Mouse (Mus musculus) CH12.LX (cell line): ENCODE measurements at regions not wholly inside any gene's neighbourhood (a gene's known extent, or its start where the extent isn't known, plus 50 kb on each side); places are given as distances from the start of the nearest gene placed in this dataset.

Source experiments
- DNase-seq: peaks from one replicate; pipeline ENCODE4 v3.0.0-alpha.2; 2013; ENCODE audit errors: extremely low read depth
- H3K27ac ChIP-seq: 2 replicates; pipeline ENCODE4 v1.5.1; 2012; ENCODE audit warnings: low read depth, mild to moderate bottlenecking, control low read depth, moderate library complexity; ENCODE audit not compliant: insufficient read depth
- H3K27me3 ChIP-seq: replicated peaks from 2 replicates; pipeline ENCODE3; 2012; ENCODE audit warnings: inconsistent platforms
- H3K36me3 ChIP-seq, 2 experiments: replicated peaks in 1 of 2; 2 replicates each; pipeline versions ENCODE3 to v1.6.1; 2012; ENCODE audit warnings: inconsistent platforms in 1 of 2, low read length in 1 of 2, mild to moderate bottlenecking in 1 of 2, mixed read lengths in 1 of 2, moderate library complexity in 1 of 2; ENCODE audit not compliant: control insufficient read depth in 1 of 2, insufficient read depth in 1 of 2
- H3K4me1 ChIP-seq, 2 experiments: 2 replicates each; pipeline ENCODE4 v1.6.1; 2012; ENCODE audit warnings: inconsistent platforms in 1 of 2, moderate library complexity in 1 of 2; ENCODE audit not compliant: insufficient read depth in 2 of 2, control insufficient read depth in 1 of 2
- H3K4me2 ChIP-seq: 2 replicates; pipeline ENCODE4 v1.6.1; 2012; ENCODE audit warnings: low read depth, mild to moderate bottlenecking, control low read depth; ENCODE audit not compliant: poor library complexity, insufficient read depth, severe bottlenecking
- H3K4me3 ChIP-seq, 3 experiments: fragments of 150-350 bp in 1 of 3; sonication (generic) in 1 of 3; replicated peaks in 1 of 3; 2 replicates each; pipeline versions ENCODE3 to v1.5.1; 2011 to 2012; ENCODE audit warnings: low read depth in 2 of 3, low read length in 2 of 3, mild to moderate bottlenecking in 2 of 3, moderate library complexity in 2 of 3, control low read depth in 1 of 3, improper control_type of control experiment in 1 of 3, inconsistent platforms in 1 of 3, mixed read lengths in 1 of 3; ENCODE audit not compliant: poor library complexity in 1 of 3
- H3K79me2 ChIP-seq: replicated peaks from 2 replicates; pipeline ENCODE4 v1.6.1; 2012; ENCODE audit warnings: mild to moderate bottlenecking, moderate library complexity; ENCODE audit not compliant: control insufficient read depth, poor library complexity, insufficient read depth, severe bottlenecking; ENCODE audit errors: extremely low read depth
- H3K9ac ChIP-seq: 2 replicates; pipeline ENCODE4 v1.6.1; 2012; ENCODE audit warnings: low read depth, mild to moderate bottlenecking, control low read depth, moderate library complexity; ENCODE audit not compliant: insufficient read depth
- H3K9me3 ChIP-seq: replicated peaks from 2 replicates; pipeline ENCODE3; 2012; ENCODE audit warnings: low read length, inconsistent platforms, mixed read lengths
- BHLHE40 ChIP-seq: IDR thresholded peaks from 2 replicates; pipeline ENCODE4 v1.6.1; 2011; ENCODE audit warnings: mild to moderate bottlenecking, low read depth, low read length, improper control_type of control experiment
- CTCF ChIP-seq, 2 experiments: IDR thresholded peaks in 1 of 2; conservative IDR thresholded peaks in 1 of 2; 2 replicates each; pipeline ENCODE4 v1.5.1; 2011 to 2012; ENCODE audit warnings: low read depth in 2 of 2, low read length in 2 of 2, improper control_type of control experiment in 1 of 2, inconsistent platforms in 1 of 2, mild to moderate bottlenecking in 1 of 2, moderate library complexity in 1 of 2
- E2F4 ChIP-seq: IDR thresholded peaks from 2 replicates; pipeline ENCODE4 v1.6.1; 2011; ENCODE audit warnings: low read depth, low read length, improper control_type of control experiment; ENCODE audit not compliant: insufficient replicate concordance
- EP300 ChIP-seq: IDR thresholded peaks from 2 replicates; pipeline ENCODE4 v1.6.1; 2011; ENCODE audit warnings: low read length, improper control_type of control experiment
- ETS1 ChIP-seq: conservative IDR thresholded peaks from 2 replicates; pipeline ENCODE4 v1.6.1; 2012; ENCODE audit warnings: low read depth, mild to moderate bottlenecking, inconsistent platforms, low read length, improper control_type of control experiment, moderate library complexity
- GABPA ChIP-seq: IDR thresholded peaks from 2 replicates; pipeline ENCODE4 v1.6.1; 2012; ENCODE audit warnings: low read depth, low read length, improper control_type of control experiment, inconsistent platforms; ENCODE audit not compliant: insufficient replicate concordance
- IRF4 ChIP-seq: IDR thresholded peaks from 2 replicates; pipeline ENCODE4 v1.6.1; 2014; ENCODE audit warnings: low read depth, mild to moderate bottlenecking, inconsistent platforms, low read length, improper control_type of control experiment
- MAX ChIP-seq: IDR thresholded peaks from 2 replicates; pipeline ENCODE4 v1.6.1; 2011; ENCODE audit warnings: low read length, improper control_type of control experiment
- MEF2A ChIP-seq: IDR thresholded peaks from 2 replicates; pipeline ENCODE4 v1.6.1; 2014; ENCODE audit warnings: low read depth, mild to moderate bottlenecking, inconsistent platforms, low read length, improper control_type of control experiment, borderline replicate concordance
- MXI1 ChIP-seq: IDR thresholded peaks from 2 replicates; pipeline ENCODE4 v1.6.1; 2011; ENCODE audit warnings: mild to moderate bottlenecking, low read depth, low read length, improper control_type of control experiment
- NRF1 ChIP-seq: IDR thresholded peaks from 2 replicates; pipeline ENCODE4 v1.6.1; 2014; ENCODE audit warnings: low read depth, mild to moderate bottlenecking, inconsistent platforms, low read length, improper control_type of control experiment, moderate library complexity
- POLR2A ChIP-seq: IDR thresholded peaks from 2 replicates; pipeline ENCODE4 v1.6.1; 2011; ENCODE audit warnings: low read depth, mild to moderate bottlenecking, improper control_type of control experiment, low read length
- POLR2AphosphoS2 ChIP-seq: IDR thresholded peaks from 2 replicates; pipeline ENCODE4 v1.6.1; 2011; ENCODE audit warnings: low read depth, low read length, improper control_type of control experiment
- RAD21 ChIP-seq: IDR thresholded peaks from 2 replicates; pipeline ENCODE4 v1.6.1; 2011; ENCODE audit warnings: low read depth, mild to moderate bottlenecking, low read length, improper control_type of control experiment, moderate library complexity
- SIN3A ChIP-seq: IDR thresholded peaks from 2 replicates; pipeline ENCODE4 v1.6.1; 2012; ENCODE audit warnings: low read length, improper control_type of control experiment, inconsistent platforms
- SMC3 ChIP-seq: IDR thresholded peaks from 2 replicates; pipeline ENCODE4 v1.6.1; 2011; ENCODE audit warnings: low read depth, low read length, improper control_type of control experiment
- TBP ChIP-seq: conservative IDR thresholded peaks from 2 replicates; pipeline ENCODE4 v1.6.1; 2011; ENCODE audit warnings: low read depth, low read length, improper control_type of control experiment
- USF1 ChIP-seq: IDR thresholded peaks from 2 replicates; pipeline ENCODE4 v1.6.1; 2014; ENCODE audit warnings: low read depth, mild to moderate bottlenecking, inconsistent platforms, low read length, improper control_type of control experiment
- USF2 ChIP-seq: conservative IDR thresholded peaks from 2 replicates; pipeline ENCODE4 v1.6.1; 2011; ENCODE audit warnings: low read depth, low read length, improper control_type of control experiment
- ZC3H11A ChIP-seq: IDR thresholded peaks from 2 replicates; pipeline ENCODE4 v1.6.1; 2012; ENCODE audit warnings: low read depth, mild to moderate bottlenecking, inconsistent platforms, low read length, improper control_type of control experiment
- ZKSCAN1 ChIP-seq: IDR thresholded peaks from 2 replicates; pipeline ENCODE4 v1.6.1; 2012; ENCODE audit warnings: low read depth, inconsistent platforms, low read length, improper control_type of control experiment, borderline replicate concordance
- ZMIZ1 ChIP-seq: IDR thresholded peaks from 2 replicates; pipeline ENCODE4 v1.6.1; 2012; ENCODE audit warnings: low read depth, mild to moderate bottlenecking, inconsistent platforms, low read length, improper control_type of control experiment
- ZNF384 ChIP-seq: IDR thresholded peaks from 2 replicates; pipeline ENCODE4 v1.6.1; 2012; ENCODE audit warnings: low read depth, low read length, improper control_type of control experiment, inconsistent platforms
- dilution Hi-C: fragments of 300-500 bp; cut with MboI; formaldehyde crosslinking; loops from 2 replicates; pipeline ENCODE4 v1.14.3; 2020; ENCODE audit warnings: low sequenced_read_pairs; ENCODE audit not compliant: extremely low pct_unique_long_range_greater_than_20kb, extremely low pct_ligation_motif_present
- in situ Hi-C: fragments of 300-500 bp; cut with MboI; formaldehyde crosslinking; loops from 3 replicates; pipeline ENCODE4 v1.14.3; 2019; ENCODE audit warnings: low sequenced_read_pairs, low pct_ligation_motif_present, low pct_unique_long_range_greater_than_20kb, mixed read lengths

DNA sequence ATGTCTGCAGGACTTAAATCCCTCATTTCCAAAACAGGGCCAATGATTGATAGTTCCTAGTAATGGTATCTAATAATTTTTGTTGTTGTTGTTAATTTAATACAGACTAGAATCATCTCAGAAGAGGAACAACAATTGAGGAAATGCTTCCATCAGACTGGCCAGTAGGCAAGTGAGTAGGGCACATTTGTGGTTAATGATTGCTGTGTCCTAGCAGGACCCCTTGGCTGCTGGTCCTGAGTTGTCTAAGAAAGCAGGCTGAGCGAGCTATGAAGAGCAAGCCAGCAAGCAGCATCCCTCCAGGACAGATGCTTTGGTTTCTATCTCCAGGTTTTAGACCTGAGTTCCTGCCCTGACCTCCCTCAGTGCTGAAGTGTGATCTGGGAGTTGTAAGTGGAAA is 85.3 kb upstream of the Max start:
- Histone ChIP-seq H3K27me3 (no peaks in the 10 kb centered on the region), H3K4me2 (no peak overlapping the region), H3K79me2 (no peaks in the 10 kb centered on the region), H3K4me3 (no peak overlapping the region), H3K4me1 (peaks cover 3 to 9% of the 10 kb centered on the region in 2 experiments; a peak in 2 of 4 replicates), H3K36me3 (no peaks in the 10 kb centered on the region), H3K27ac (no peak overlapping the region), H3K9ac (no peak overlapping the region), H3K9me3 (peaks cover 3% of the 10 kb centered on the region)
- no peak for DNase-seq
- TF ChIP-seq E2F4 (no peak), POLR2AphosphoS2 (no peak), MEF2A (no peak), RAD21 (no peak), ZC3H11A (no peak), POLR2A (no peak), ETS1 (no peak), EP300 (no peak), CTCF (conservative IDR thresholded peaks at IDR 0.05 in 1 of 2, IDR thresholded peaks at IDR 0.05 in 1 of 2; ENCODE audit: low read depth in 2 of 2, low read length in 2 of 2) (no peak), SMC3 (no peak), GABPA (no peak)
- dilution Hi-C loops (no loop called here), in situ Hi-C loops (no loop called here)

DNA sequence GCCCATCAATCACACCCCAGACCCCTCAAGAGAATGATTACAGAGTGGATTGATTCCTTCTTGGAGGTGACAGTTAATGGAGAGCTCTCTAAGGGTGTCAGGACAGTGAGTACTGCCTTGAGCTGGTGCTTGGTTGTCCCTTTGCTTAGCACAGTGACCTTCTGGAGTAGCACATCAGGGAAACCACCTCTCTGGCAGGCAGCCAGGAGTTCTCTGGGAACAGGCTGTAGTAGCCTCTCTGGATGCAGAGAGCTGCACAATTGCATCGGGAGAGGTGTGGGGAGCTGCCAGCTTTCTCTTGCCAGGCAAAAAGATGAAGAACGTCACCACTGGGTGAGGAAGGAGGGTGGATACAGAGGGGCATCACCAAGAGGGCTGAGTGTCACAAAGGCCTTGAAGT is 84.0 kb upstream of the Max start:
- peaks cover 3% of the 10 kb centered on the region for H3K9me3 ChIP-seq
- peaks cover 3 to 6% of the 10 kb centered on the region in 2 experiments; a peak in 2 of 4 replicates for H3K4me1 ChIP-seq
- no peak overlapping the region for H3K27ac ChIP-seq
- dilution Hi-C loops (no loop called here), in situ Hi-C loops (no loop called here)
- no peak overlapping the region for H3K4me2 ChIP-seq
- H3K9ac ChIP-seq: no peak overlapping the region
- TF ChIP-seq ZNF384 (no peak), USF1 (no peak), IRF4 (no peak), NRF1 (no peak), POLR2AphosphoS2 (no peak), USF2 (no peak), MXI1 (no peak)
- H3K36me3 ChIP-seq: no peaks in the 10 kb centered on the region
- H3K27me3 ChIP-seq: no peaks in the 10 kb centered on the region
- H3K79me2 ChIP-seq: no peaks in the 10 kb centered on the region
- DNase-seq: no peak
- no peak overlapping the region for H3K4me3 ChIP-seq

DNA sequence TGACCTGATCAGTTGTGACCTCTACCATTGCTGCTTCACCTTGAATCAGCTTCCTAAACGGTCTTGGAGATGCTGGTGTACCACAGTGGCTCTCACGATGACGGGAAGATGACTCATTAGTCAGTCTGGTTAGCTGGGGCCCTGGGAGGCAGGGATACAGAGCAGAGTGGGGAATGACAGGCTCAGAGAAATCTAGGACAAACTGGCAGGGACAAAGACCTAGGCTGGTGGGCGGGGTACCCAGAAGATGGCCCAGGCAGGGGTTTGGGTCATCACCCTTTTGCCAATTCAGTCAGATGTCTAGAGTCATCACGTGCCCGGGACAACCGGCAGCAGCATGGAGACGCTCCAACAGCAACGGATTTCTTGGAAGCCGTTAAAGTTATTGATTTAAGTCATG is 83.4 kb upstream of the Max start:
- H3K4me2 ChIP-seq: no peak overlapping the region
- H3K27me3 ChIP-seq: no peaks in the 10 kb centered on the region
- H3K79me2 ChIP-seq: no peaks in the 10 kb centered on the region
- in situ Hi-C loops: no loop called here
- DNase-seq: no peak
- dilution Hi-C loops: no loop called here
- peaks cover 0 to 12% of the 10 kb centered on the region in 2 experiments; a peak in 1 of 4 replicates for H3K4me1 ChIP-seq
- H3K9me3 ChIP-seq: peaks cover 3% of the 10 kb centered on the region
- TF ChIP-seq MAX (no peak), ZMIZ1 (no peak), BHLHE40 (no peak), SIN3A (no peak), TBP (no peak), ZKSCAN1 (no peak)
- H3K4me3 ChIP-seq: no peak overlapping the region
- no peaks in the 10 kb centered on the region for H3K36me3 ChIP-seq
- no peak overlapping the region for H3K9ac ChIP-seq
- H3K27ac ChIP-seq: no peak overlapping the region
